Mouse (Mus musculus): ENCODE results near the gene Neo1. TPM values are rescaled to one million over a fixed set of nuclear protein-coding genes. Genes with fewer than 3 reads are reported as not detected.

The Neo1 gene
- 41.8 and 43.6 TPM in 2 replicates for polyA plus RNA-seq (2016; fragmentation: Nextera tagmentation; extraction: Ambion mirVana)

DNA sequence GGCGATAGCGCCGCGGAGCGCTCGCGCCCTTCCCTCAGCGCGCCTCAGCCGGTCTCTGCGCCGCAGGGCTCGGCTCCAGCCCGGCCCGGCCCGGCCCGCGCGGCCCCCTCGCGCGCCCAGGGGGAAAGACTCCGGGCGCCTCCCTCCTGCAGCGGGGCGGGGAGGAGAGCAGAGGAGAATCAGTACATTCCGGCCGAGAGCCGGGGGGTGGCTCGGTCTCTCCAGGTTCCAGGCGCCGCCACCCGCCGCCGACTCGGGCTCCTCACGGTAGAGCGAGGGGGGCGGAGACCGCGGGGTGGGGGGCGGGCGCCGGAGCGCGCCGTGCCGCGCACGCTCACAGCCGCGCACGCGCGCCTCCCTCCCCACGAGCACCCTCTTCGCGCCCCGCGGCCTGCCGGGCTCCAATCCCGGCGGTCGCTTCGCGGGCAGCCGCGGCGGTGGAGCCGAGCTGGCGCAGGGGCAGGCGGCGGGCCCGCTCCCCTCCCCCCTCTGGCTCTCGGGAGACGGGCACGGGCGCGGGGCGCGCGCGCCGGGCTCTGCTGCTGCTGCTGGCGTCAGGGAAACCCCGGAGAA lies at the start of gene Neo1:
Gene Neo1, minus strand, starts transcription at position 283 of the 573 bp plus-strand sequence.
- peaks cover 14% of the 10 kb centered on the region for H3K4me1 ChIP-seq (replicated peaks)
- no peaks in the 10 kb centered on the region; the same call in 1 of the 2 replicates for H3K9me3 ChIP-seq (replicated peaks)
- H3K27me3 ChIP-seq (replicated peaks), result no peaks in the 10 kb centered on the region
- under 1% methylated on average over 41 of the region's 86 CpGs for WGBS
- peak within 1 kb of the TSS; percentile 89 for H3K4me2 ChIP-seq
- H3K4me3 ChIP-seq, result peak within 1 kb of the TSS; percentile 85
- no peaks in the 10 kb centered on the region for H3K36me3 ChIP-seq
- peak; percentile 85 for ATAC-seq (ENCODE audit: insufficient number of reproducible peaks, low FRiP score)
- peak within 1 kb of the TSS; percentile 91 for H3K9ac ChIP-seq
- peak within 1 kb of the TSS; percentile 99 for H3K27ac ChIP-seq (ENCODE audit: poor library complexity, severe bottlenecking)

DNA sequence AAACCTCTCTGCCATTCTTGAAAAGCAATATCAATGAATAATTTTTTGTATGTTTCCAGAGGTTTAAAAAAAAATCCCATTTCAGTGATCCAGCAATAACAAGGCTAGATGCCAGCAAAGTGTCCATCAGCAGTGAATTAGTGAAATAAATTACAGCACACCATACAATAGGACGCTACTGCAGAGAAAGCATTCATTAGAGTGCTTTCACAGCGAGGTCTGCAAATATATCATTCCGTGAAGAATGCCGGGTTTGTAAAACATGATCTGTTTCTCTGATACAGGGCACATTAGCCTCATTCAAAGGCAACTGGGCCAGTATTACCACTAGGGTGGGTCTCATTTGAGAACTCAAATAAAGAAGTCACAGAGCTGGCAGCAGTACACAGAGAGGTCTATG lies 39.4 kb upstream of the Neo1 start:
- no peaks in the 10 kb centered on the region for H3K36me3 ChIP-seq
- no peaks in the 10 kb centered on the region for H3K9me3 ChIP-seq (replicated peaks)
- H3K4me3 ChIP-seq, result no peak overlapping the region
- H3K9ac ChIP-seq, result no peak overlapping the region
- WGBS, result 80% methylated on average over 4 of the region's 4 CpGs
- H3K4me2 ChIP-seq, result no peak overlapping the region
- H3K27me3 ChIP-seq (replicated peaks), result no peaks in the 10 kb centered on the region
- peaks cover 21% of the 10 kb centered on the region for H3K4me1 ChIP-seq (replicated peaks)
- no peak overlapping the region for H3K27ac ChIP-seq (ENCODE audit: poor library complexity, severe bottlenecking)
- no peak for ATAC-seq (ENCODE audit: insufficient number of reproducible peaks, low FRiP score)

DNA sequence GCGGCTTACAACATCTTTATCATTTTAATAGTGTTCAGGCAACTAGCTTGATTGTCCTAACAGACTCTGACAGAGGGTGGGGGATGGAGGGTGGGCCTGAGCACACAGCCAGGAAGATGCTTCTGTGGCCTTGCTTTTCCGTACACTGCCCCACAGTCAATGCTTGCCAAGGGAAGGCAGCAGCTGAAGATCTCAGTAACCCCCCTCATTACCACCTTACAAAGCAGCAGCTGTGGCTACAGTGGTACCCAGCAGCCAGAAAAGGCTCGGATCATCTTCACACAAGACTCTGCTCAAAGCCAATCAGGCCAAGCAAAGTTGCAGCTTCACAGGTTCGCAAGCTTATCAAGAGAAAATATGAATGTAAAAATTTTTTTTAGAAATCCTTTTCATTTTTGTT lies 37.6 kb upstream of the Neo1 start:
- no peak for ATAC-seq (ENCODE audit: insufficient number of reproducible peaks, low FRiP score)
- Histone ChIP-seq H3K36me3 (no peaks in the 10 kb centered on the region), H3K27ac (ENCODE audit: poor library complexity, severe bottlenecking) (no peak overlapping the region), H3K9ac (no peak overlapping the region), H3K9me3 (replicated peaks) (no peaks in the 10 kb centered on the region), H3K4me2 (no peak overlapping the region), H3K4me3 (no peak overlapping the region), H3K4me1 (replicated peaks) (peaks cover 26% of the 10 kb centered on the region), H3K27me3 (replicated peaks) (no peaks in the 10 kb centered on the region)
- WGBS, result 73% methylated on average over 4 of the region's 4 CpGs

DNA sequence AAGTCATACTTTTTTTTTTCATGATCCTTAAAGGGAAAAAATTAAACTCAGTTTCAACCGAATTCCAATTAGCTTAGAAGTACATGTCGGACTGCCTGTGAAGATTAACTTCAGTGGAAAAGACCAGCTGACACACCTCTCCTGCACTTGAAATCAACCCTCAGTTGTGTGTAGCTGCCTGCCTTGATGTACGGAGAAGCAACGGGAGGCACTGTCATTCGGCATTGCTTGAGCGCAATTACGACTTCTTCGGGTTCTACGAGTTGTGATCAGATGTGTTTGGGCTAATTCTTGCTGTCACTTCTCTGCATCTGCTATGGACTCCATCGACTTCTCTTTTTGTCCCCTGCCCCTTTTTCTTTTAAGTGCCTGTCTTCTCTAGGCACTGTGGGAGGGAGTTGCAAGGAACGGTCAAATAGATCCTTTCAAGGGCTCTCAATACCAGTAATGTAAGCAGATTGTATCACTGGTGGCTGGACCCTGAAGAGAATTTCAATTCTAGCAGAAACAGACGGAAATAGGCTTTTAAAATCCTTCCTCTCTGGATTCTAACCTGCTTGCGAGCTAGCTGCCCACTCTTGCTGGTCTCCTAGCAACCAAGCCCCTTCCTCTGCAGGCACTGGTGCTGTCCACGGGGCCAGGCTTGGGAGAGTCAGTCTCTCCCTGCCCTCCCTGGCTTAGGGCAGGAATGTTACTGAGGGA lies 36.0 kb upstream of the Neo1 start:
- Histone ChIP-seq H3K9ac (no peak overlapping the region; the same call in 1 of the 2 replicates), H3K4me1 (replicated peaks) (peaks cover 30% of the 10 kb centered on the region), H3K4me2 (peak overlapping the region; percentile 43), H3K27ac (ENCODE audit: poor library complexity, severe bottlenecking) (no peak overlapping the region), H3K4me3 (no peak overlapping the region), H3K27me3 (replicated peaks) (no peaks in the 10 kb centered on the region), H3K36me3 (no peaks in the 10 kb centered on the region), H3K9me3 (replicated peaks) (no peaks in the 10 kb centered on the region)
- no peak for ATAC-seq (ENCODE audit: insufficient number of reproducible peaks, low FRiP score)
- 45% methylated on average over 14 of the region's 14 CpGs for WGBS

DNA sequence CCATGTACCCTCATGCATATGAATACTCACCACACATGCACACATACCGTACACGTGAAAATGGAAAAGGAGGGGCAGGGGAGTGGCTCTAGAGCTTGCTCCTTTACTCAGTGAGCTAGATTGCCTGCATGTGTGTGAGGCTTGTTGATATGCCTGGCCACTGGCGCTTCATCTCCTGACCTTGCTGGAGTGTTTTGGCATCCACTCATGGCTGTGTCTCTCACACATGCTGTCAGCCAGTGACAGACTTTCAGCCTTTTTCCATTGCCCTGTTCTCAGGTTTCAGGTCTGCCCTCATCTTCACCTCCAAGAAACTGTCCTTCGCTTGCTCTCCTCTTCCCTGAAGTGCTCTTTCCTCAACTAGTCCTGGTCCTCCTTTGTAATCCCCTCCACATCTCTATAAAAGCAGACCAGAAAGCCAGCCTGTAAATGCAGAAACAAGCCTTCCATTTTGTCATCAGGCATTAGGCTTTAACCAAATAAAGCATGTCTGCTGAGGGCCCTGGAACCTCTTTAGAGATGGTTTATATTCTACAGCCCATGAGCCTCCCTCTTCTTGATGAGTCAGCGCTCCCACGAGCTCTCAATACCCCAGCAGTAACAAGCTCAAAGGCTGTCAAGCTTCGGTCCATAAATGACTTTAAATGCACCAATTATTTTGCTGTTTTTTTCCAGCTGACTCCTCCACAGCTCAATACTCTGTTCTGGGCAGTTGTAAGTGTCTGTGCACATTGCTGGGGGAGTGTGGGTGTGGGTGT lies 35.2 kb upstream of the Neo1 start:
- no peak overlapping the region for H3K4me3 ChIP-seq
- peaks cover 38% of the 10 kb centered on the region for H3K4me1 ChIP-seq (replicated peaks)
- H3K27ac ChIP-seq (ENCODE audit: poor library complexity, severe bottlenecking), result peak overlapping the region; percentile 60
- no peak overlapping the region for H3K9ac ChIP-seq
- no peak for ATAC-seq (ENCODE audit: insufficient number of reproducible peaks, low FRiP score)
- H3K36me3 ChIP-seq, result no peaks in the 10 kb centered on the region
- H3K27me3 ChIP-seq (replicated peaks), result no peaks in the 10 kb centered on the region
- H3K4me2 ChIP-seq, result no peak overlapping the region
- 49% methylated on average over 7 of the region's 7 CpGs for WGBS
- no peaks in the 10 kb centered on the region for H3K9me3 ChIP-seq (replicated peaks)

DNA sequence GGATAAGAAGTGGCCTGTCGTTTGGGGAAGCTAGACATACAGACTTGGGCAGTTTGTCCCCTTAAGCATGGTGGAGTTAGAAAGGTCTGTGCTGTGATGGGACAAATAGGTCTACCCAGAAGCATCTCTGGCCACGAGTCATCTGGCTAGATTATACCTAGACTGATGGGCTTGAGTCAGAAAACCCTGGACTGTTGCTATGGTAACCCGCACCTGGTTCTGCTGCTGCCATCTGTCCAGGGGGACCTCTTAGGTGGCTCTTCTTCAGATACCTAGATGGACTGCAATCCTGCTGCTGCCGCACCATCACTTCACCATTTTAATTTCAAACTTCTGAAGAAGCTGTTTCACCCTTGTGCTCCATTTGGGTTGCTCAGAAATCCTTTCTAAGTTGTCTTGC lies 34.0 kb upstream of the Neo1 start:
- Histone ChIP-seq H3K4me2 (no peak overlapping the region), H3K9me3 (replicated peaks) (no peaks in the 10 kb centered on the region), H3K36me3 (no peaks in the 10 kb centered on the region), H3K27me3 (replicated peaks) (no peaks in the 10 kb centered on the region), H3K4me1 (replicated peaks) (peaks cover 49% of the 10 kb centered on the region), H3K27ac (ENCODE audit: poor library complexity, severe bottlenecking) (no peak overlapping the region), H3K4me3 (no peak overlapping the region), H3K9ac (no peak overlapping the region)
- 80% methylated on average over 4 of the region's 4 CpGs for WGBS
- ATAC-seq (ENCODE audit: insufficient number of reproducible peaks, low FRiP score), result no peak

DNA sequence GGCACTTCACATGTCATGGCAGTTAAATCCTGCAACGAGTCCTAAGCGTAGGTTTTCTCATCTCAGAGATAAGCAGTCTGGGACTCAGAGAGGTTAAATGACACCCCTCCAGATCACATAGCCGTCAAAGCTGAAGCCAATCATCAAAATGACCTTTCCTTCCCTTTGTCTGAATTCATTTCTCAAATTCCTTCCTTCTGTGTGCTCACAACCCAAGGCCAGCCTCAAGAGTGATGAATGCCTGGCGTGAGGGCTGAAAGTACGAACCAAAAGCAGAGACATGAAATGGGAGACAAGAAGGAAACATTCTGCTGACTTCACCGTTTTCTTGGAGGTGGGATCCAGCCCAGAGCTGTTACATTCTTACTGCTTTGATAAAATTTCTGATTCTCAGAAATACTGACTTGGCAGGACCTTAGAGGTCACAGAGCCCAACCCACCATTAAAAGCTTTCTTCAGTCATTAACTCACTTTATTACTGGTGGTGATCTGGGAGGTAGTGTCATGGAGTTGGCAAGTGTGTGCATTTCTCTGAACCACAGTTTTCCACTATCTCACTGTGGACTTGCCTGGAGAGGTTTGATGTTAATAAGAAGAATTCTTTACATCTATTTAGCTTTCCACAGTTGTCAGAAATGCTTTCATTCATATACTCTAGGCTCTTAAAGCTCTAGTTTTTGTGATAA lies 29.5 kb upstream of the Neo1 start:
- Histone ChIP-seq H3K27me3 (replicated peaks) (no peaks in the 10 kb centered on the region), H3K36me3 (no peaks in the 10 kb centered on the region), H3K4me1 (replicated peaks) (peaks cover 52% of the 10 kb centered on the region), H3K9ac (no peak overlapping the region), H3K4me2 (peak overlapping the region; percentile 25; the same call in 1 of the 2 replicates), H3K27ac (ENCODE audit: poor library complexity, severe bottlenecking) (peak overlapping the region; percentile 34), H3K9me3 (replicated peaks) (no peaks in the 10 kb centered on the region), H3K4me3 (no peak overlapping the region)
- WGBS, result 25% methylated on average over 6 of the region's 6 CpGs
- no peak for ATAC-seq (ENCODE audit: insufficient number of reproducible peaks, low FRiP score)

DNA sequence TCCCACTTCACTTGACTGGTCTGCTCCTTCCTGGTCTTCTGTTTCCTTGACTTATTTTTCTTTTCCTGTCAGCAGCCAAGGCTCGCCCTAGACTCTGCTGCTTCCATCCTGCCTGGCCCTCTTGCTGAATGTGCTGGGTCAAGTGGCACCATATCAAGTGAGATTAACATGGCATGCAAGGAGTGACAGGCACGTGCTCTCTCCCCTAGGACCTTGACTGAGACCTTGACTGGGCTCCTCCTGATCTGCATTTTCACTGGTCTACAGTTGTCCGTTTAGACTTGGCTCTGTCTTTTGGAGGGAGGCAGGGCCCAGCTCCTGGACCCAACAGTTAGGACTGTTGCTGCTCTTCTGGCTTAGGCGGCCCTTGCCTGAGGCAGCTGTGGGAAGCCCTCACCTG lies 26.2 kb upstream of the Neo1 start:
- no peaks in the 10 kb centered on the region for H3K36me3 ChIP-seq
- no peaks in the 10 kb centered on the region for H3K9me3 ChIP-seq (replicated peaks)
- H3K9ac ChIP-seq, result no peak overlapping the region
- 22% methylated on average over 4 of the region's 4 CpGs for WGBS
- H3K27ac ChIP-seq (ENCODE audit: poor library complexity, severe bottlenecking), result peak overlapping the region; percentile 92
- H3K4me2 ChIP-seq, result no peak overlapping the region
- H3K4me1 ChIP-seq (replicated peaks), result peaks cover 43% of the 10 kb centered on the region
- H3K27me3 ChIP-seq (replicated peaks), result no peaks in the 10 kb centered on the region
- H3K4me3 ChIP-seq, result no peak overlapping the region
- ATAC-seq (ENCODE audit: insufficient number of reproducible peaks, low FRiP score), result peak; percentile 81

DNA sequence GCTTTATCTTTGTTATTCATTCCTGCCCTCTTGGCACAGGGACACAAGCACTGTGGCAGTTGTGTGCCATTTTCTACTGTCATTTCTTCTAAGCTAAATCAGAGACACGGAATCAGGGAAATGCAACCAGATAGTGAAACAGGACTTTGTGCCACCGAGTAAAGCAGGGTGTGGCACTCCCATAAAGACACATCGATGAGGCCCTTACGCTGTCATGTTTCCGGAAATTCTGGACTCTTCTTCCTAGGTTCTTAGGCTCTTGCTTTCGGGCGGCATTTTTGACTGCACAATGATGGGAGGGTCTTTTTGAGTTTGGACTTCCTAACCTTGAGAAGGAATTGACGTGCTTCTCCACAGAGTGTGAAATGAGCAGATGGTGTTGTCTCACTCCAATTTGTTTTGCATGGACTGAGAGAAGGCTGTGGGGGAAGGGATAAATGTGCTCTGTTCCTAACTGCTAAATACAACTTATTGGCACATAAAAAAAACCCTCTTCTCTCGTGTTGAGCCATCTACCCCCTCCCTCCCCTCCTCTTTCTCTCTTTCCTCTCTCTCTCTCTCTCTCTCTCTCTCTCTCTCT lies 23.9 kb upstream of the Neo1 start:
- no peak overlapping the region for H3K4me3 ChIP-seq
- H3K27me3 ChIP-seq (replicated peaks), result no peaks in the 10 kb centered on the region
- no peak overlapping the region for H3K4me2 ChIP-seq
- no peaks in the 10 kb centered on the region for H3K9me3 ChIP-seq (replicated peaks)
- no peak overlapping the region for H3K27ac ChIP-seq (ENCODE audit: poor library complexity, severe bottlenecking)
- no peak for ATAC-seq (ENCODE audit: insufficient number of reproducible peaks, low FRiP score)
- no peak overlapping the region for H3K9ac ChIP-seq
- 76% methylated on average over 9 of the region's 9 CpGs for WGBS
- no peaks in the 10 kb centered on the region for H3K36me3 ChIP-seq
- peaks cover 31% of the 10 kb centered on the region for H3K4me1 ChIP-seq (replicated peaks)

DNA sequence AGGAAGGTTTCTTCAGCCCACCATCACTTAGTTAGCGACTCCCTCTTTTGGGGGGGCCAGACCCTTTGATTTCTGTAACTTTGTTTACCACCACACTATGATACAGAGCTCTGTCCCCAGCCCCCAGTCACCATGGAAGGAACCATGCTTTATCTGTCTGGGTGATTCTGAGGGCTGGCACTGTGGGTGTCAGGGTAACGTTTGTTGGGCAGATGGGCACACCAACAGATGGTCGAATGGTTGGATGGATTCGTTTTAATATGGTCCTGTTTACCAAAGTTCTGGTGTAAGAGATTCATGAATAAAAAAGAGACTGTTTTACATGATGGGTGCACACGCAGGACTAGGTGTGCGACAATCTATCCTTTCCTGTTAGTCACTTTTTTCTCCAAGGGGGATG lies 22.9 kb upstream of the Neo1 start:
- Histone ChIP-seq H3K4me2 (no peak overlapping the region), H3K36me3 (no peaks in the 10 kb centered on the region), H3K27ac (ENCODE audit: poor library complexity, severe bottlenecking) (no peak overlapping the region), H3K4me1 (replicated peaks) (peaks cover 22% of the 10 kb centered on the region), H3K27me3 (replicated peaks) (no peaks in the 10 kb centered on the region), H3K9ac (no peak overlapping the region), H3K9me3 (replicated peaks) (no peaks in the 10 kb centered on the region), H3K4me3 (no peak overlapping the region)
- 80% methylated on average over 6 of the region's 6 CpGs for WGBS
- no peak for ATAC-seq (ENCODE audit: insufficient number of reproducible peaks, low FRiP score)

DNA sequence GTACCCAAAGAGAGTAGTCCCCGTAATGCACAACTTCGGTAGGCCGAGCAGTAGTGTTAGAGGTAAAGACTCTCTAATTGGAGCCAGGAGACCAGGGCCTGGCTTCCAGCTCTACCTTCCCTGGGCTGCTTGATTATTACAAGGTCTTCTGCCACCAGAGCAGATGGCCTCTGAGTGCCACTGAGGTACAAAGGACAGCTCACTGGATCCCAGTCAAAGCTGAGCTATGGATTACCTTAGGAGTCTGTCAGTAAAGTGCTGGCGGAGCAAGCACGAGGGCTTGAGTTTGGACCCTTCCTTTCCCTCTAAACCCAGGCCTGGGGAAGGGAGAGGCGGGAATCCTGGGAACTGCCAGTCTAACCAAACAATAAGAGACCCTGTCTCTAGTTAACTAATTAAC lies 21.8 kb upstream of the Neo1 start:
- Histone ChIP-seq H3K9ac (no peak overlapping the region), H3K27me3 (replicated peaks) (no peaks in the 10 kb centered on the region)
- 75% methylated on average over 6 of the region's 6 CpGs for WGBS

More for the DNA sequence above, 21.8 kb upstream of the Neo1 start:
- Histone ChIP-seq H3K4me3 (no peak overlapping the region), H3K4me2 (no peak overlapping the region), H3K4me1 (replicated peaks) (peaks cover 25% of the 10 kb centered on the region), H3K36me3 (no peaks in the 10 kb centered on the region), H3K27ac (ENCODE audit: poor library complexity, severe bottlenecking) (no peak overlapping the region), H3K9me3 (replicated peaks) (no peaks in the 10 kb centered on the region)
- no peak for ATAC-seq (ENCODE audit: insufficient number of reproducible peaks, low FRiP score)

Data from heart, embryonic 12.5 days (tissue).